Mouse (Mus musculus) brain, embryonic 18.5 days (tissue): ENCODE measurements at regions not wholly inside any gene's neighbourhood (a gene's known extent, or its start where the extent isn't known, plus 50 kb on each side); places are given as distances from the start of the nearest gene placed in this dataset.

Experiments used
- DNase-seq: peaks from one replicate; pipeline ENCODE4 v3.0.0-alpha.2; 2012; ENCODE audit warnings: low read depth, low spot score

GRCm38 (mm10) chr6:18674584-18675250 lies 160.1 kb upstream of the Cttnbp2 start:
- no peak for DNase-seq

- DNase-seq, result no peak
Observed at GRCm38 (mm10) chr6:18677131-18677530, 162.5 kb upstream of the Cttnbp2 start.

- DNase-seq, result no peak
Observed at GRCm38 (mm10) chr6:18680712-18681111, 166.1 kb upstream of the Cttnbp2 start.

GRCm38 (mm10) chr6:18682043-18682442 lies 166.3 kb upstream of the Lsm8 start:
- no peak for DNase-seq

- peak; percentile 67 for DNase-seq
Observed at GRCm38 (mm10) chr6:18688652-18689348, 159.6 kb upstream of the Lsm8 start.

GRCm38 (mm10) chr6:18697536-18697935 lies 150.8 kb upstream of the Lsm8 start:
- no peak for DNase-seq

GRCm38 (mm10) chr6:18698989-18699728 lies 149.2 kb upstream of the Lsm8 start:
- DNase-seq, result no peak

- no peak for DNase-seq
Observed at GRCm38 (mm10) chr6:18699729-18700386, 148.5 kb upstream of the Lsm8 start.

GRCm38 (mm10) chr6:18710763-18711162 lies 137.6 kb upstream of the Lsm8 start:
- no peak for DNase-seq

GRCm38 (mm10) chr6:18748859-18749258 lies 99.5 kb upstream of the Lsm8 start:
- no peak for DNase-seq

- no peak for DNase-seq
Observed at GRCm38 (mm10) chr6:18764536-18764935, 83.8 kb upstream of the Lsm8 start.

GRCm38 (mm10) chr6:18795390-18795789 lies 53.0 kb upstream of the Lsm8 start:
- no peak for DNase-seq

- no peak for DNase-seq
Observed at GRCm38 (mm10) chr6:18795847-18796246, 52.5 kb upstream of the Lsm8 start.

- no peak for DNase-seq
Observed at GRCm38 (mm10) chr6:18796540-18796939, 51.8 kb upstream of the Lsm8 start.
